Mouse (Mus musculus): Measurements from ENCODE around the gene Celsr2. TPM values are rescaled to one million over a fixed set of nuclear protein-coding genes. Genes with fewer than 3 reads are reported as not detected.
A peak's percentile ranks its signal among the peaks of the same experiment; 100 is the strongest.

Celsr2 gene
- total RNA-seq (2014; fragmentation: Nextera tagmentation) (1.8 and 6.5 TPM in 2 replicates), total RNA-seq (2017) (0.42 and 2.3 TPM in 2 replicates)

DNA sequence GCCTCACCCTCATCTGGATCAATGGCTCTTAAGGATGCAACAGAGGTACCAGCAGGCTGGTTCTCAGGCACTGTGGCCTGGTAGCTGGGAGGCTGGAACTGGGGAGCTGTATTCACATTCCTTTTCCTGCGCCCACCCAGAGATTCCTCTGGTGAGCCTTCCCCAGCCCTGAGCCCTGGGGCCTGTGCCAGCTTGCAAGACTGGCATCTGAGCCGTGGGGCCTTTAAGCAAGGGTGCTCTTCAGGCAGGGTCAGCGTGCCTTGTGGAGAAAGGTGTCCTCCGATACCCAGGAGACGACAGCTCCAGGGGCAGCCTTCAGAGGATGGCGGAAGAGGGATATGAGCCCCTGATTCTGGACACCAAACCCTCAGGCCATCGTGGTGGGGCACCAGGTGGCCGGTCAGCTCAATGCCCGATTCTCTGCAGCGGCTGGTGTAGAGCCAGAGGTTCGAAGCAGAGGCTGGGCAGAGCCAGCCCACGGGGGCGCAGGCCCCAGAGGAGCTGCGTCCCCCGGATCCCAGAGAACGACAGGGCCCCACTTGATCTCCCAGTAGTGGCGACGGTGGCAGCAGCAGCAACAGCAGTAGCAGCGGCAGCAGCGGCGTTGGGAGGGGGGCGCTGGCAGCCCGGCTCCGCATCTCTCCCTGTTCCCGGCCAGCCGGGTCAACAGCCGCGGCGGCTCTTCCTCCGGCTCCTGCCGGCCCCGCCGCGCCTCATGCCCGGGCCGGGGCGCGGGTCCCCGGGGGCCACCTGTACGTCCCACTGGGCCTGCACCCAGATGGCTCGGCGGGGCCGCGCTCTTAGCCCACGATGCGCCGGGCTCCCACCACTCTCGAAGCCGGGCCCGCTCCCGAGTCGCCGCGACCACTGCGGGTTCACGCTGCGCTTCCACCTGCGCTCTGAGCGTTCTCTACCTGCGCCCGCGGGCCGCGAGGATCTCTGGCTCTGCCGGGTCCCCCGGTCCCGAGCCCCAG lies at the start of gene Celsr2:
Gene Celsr2 (minus strand): TSS at position 696 of the 974 bp plus-strand sequence.
- ATAC-seq (replicated peaks; ENCODE audit: low FRiP score, low TSS enrichment, poor library complexity, severe bottlenecking): peak; percentile 13; the same call in 1 of the 2 replicates

DNA sequence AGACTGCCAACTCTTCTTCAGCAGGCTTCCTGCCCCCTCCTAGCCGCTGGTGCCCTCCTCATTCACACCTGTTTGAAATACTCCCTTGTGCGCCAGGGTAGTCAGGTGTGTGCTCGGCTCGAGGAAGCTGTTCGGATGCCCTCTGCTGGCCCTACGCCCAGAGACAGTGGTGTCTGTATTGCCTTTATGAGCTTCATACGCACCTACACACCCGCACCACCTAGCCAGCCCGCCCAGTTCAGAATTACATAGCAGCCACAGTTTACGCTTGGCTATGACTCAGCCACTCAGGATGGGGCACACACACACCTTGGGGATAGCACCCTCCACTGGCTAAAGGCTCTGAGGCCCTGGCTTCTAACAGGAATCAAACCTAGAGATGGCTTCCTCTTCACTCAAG lies 43.5 kb upstream of the Celsr2 start:
- ATAC-seq (replicated peaks; ENCODE audit: low FRiP score, low TSS enrichment, poor library complexity, severe bottlenecking): peak; percentile 66

- ATAC-seq (replicated peaks; ENCODE audit: low FRiP score, low TSS enrichment, poor library complexity, severe bottlenecking): 0 out of 2 replicates have a peak, but pooled peaks have one; percentile 57
These were observed 43.0 kb upstream of the Celsr2 start for GRCm38 (mm10) chr3:108458380-108458779.

DNA sequence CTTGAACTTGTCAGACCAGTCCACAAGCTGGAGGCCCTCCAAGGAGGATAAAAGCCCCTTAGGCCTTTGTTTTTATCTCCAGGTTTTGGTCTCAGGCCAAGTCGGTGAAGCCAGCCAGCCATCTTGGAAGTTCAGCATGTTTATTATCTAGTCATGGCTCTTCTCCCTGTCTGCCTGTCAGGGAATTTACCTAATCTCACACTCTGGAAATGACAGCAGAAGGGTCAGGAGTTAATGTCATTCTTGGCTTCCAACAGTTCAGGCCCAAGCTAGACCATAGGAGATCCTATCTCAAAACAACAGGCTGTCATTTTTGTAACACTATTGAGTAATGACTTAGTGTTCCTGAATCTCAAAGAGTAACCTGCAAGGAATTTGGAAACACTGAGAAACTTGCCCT lies 38.8 kb upstream of the Celsr2 start:
- ATAC-seq (replicated peaks; ENCODE audit: low FRiP score, low TSS enrichment, poor library complexity, severe bottlenecking): no peak

- ATAC-seq (replicated peaks; ENCODE audit: low FRiP score, low TSS enrichment, poor library complexity, severe bottlenecking): no peak
These were observed 36.6 kb upstream of the Celsr2 start for GRCm38 (mm10) chr3:108451969-108452368.

- ATAC-seq (replicated peaks; ENCODE audit: low FRiP score, low TSS enrichment, poor library complexity, severe bottlenecking): no peak
These were observed 30.0 kb upstream of the Celsr2 start for GRCm38 (mm10) chr3:108445366-108445705.

DNA sequence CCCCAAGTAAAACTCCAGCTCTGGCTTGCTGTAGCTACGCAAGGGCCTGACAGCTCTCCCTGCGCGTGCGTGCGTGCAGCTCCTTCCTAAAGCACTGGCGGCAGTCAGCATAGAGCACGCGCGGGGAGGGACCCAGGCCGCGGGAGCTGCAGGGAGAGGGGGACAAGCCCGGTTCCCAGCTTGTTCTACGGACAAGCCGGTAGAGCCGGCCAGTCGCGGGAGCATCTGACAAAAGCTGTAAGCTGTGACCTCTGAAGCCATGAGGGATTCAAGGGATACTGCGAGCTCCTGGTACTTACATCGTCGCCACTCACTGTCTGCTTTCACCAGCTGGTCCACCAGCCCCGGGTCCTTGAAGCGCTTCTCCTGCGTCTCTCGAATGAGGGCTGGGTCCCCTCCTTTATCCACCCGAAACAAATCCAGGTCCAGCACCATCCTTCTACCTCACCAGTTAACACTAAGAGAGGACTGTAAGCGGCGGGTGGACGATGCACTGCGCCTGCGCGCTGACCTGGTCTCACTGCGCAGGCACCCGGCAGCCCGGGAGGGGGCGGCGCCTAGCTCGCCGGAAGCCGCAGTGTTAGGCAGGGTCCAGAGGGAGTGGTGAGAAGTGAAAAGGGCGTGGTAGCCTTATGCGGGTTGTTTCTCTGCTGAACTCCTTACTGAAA lies 29.5 kb upstream of the Celsr2 start, which contains the start of gene Sars:
Gene Sars (minus strand): TSS at position 512 of the 668 bp plus-strand sequence.
- peak; percentile 94 for ATAC-seq (replicated peaks; ENCODE audit: low FRiP score, low TSS enrichment, poor library complexity, severe bottlenecking)

DNA sequence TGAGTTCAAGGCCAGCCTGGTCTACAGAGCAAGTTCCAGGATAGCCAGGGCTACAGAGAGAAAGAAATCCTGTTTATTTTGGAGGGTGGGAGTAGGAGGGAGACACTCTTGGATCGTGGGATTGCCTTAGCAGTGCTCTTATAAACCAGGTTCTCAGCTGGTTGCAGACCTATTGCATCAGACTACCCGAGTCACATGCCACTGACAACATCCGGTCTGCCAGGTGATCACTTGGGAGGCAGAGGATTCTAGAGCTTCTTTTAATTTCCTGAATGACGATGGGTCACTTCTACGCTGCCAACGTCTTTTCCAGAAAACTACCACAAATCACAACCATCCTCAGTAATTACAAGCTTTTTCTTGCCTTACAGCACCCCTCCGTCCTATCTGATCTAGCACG lies 28.7 kb upstream of the Celsr2 start:
- ATAC-seq (replicated peaks; ENCODE audit: low FRiP score, low TSS enrichment, poor library complexity, severe bottlenecking): peak; percentile 77

- no peak for ATAC-seq (replicated peaks; ENCODE audit: low FRiP score, low TSS enrichment, poor library complexity, severe bottlenecking)
These were observed 21.0 kb upstream of the Celsr2 start for GRCm38 (mm10) chr3:108436380-108436714.

GRCm38 (mm10) chr3:108435701-108436379 lies 20.5 kb upstream of the Celsr2 start:
- no peak for ATAC-seq (replicated peaks; ENCODE audit: low FRiP score, low TSS enrichment, poor library complexity, severe bottlenecking)

DNA sequence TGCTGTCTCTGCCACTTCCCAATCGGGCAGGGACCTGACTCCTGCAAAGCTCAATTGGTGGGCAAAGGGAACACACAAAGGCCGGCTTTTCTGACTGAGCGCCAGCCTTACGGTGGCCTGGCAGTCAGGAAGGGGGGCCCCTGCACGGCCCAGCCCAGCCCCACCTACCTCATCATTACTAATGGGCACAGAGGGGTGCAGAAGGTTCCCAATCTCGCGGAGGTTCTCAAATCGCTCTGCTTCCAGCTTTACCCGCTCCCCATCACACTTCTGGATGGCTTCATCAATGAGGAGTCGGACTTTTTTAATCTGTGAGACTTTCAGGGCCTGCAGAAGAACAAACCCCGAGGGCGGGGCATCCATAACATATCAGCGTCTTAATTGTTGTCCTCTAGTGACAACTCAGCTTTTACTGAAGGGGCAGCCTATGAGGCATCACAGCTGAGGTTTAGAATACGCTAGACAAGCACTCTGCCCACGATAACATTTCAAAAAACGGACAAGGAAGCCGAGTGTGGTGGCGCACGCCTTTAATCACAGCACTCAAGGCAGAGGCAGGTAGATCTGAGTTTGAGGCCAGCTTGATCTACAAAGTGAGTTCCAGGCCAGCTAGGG lies 18.6 kb upstream of the Celsr2 start:
- no peak for ATAC-seq (replicated peaks; ENCODE audit: low FRiP score, low TSS enrichment, poor library complexity, severe bottlenecking)

GRCm38 (mm10) chr3:108433188-108433880 lies 18.0 kb upstream of the Celsr2 start:
- no peak for ATAC-seq (replicated peaks; ENCODE audit: low FRiP score, low TSS enrichment, poor library complexity, severe bottlenecking)

GRCm38 (mm10) chr3:108432542-108433187 lies 17.3 kb upstream of the Celsr2 start:
- ATAC-seq (replicated peaks; ENCODE audit: low FRiP score, low TSS enrichment, poor library complexity, severe bottlenecking): no peak

DNA sequence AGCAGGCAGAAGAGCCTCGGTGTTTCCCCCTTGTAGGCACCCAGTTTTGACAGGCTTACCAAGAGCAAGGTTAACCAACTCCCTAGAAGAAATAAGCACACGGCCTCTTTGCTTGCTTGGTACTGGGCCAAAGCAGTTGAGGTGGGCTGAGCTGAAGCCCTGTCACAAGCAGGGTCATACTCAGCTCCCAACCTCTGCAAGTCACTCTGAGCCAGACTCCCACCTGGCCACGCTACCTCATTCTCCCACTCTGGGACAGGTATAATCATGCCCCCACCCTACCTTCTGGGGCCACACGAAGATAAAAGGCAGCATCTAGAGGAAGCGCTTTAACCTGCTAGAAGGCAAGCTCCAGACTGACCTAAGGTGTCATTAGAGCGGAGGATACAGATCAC lies 10.3 kb upstream of the Celsr2 start:
- ATAC-seq (replicated peaks; ENCODE audit: low FRiP score, low TSS enrichment, poor library complexity, severe bottlenecking): no peak

DNA sequence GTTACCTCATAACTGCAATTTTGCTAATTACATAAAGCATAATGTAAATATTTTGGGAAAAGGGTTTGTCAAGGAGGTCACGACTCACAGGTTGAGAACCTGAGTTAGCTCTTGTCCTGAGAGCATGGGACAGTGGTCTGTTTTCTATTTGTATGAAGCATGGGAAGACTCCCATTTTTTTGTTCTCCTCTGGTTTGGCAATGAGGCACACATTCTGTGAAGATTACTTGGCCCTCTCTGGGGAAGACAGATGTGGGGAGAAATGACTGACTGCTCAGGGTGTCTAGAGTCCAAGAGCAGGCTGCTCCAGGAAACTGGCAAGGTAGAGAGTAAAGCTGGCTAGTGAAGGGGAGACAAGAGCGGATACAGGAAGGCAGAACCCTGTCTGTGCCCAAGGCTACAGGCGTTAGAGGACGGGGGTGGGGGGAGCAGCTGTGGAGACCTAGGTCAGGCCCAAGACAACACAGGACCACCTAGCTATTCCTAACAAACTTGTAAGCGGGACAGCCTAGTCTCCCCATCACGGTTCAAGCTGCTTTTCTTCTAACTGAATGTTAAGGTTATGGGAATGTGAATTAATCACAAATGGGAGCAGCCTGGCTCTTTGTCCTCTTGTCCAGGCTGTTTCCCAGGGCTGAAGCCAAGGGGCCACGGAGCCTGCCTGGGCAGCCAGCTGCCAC lies 9.7 kb upstream of the Celsr2 start:
- ATAC-seq (replicated peaks; ENCODE audit: low FRiP score, low TSS enrichment, poor library complexity, severe bottlenecking): no peak

DNA sequence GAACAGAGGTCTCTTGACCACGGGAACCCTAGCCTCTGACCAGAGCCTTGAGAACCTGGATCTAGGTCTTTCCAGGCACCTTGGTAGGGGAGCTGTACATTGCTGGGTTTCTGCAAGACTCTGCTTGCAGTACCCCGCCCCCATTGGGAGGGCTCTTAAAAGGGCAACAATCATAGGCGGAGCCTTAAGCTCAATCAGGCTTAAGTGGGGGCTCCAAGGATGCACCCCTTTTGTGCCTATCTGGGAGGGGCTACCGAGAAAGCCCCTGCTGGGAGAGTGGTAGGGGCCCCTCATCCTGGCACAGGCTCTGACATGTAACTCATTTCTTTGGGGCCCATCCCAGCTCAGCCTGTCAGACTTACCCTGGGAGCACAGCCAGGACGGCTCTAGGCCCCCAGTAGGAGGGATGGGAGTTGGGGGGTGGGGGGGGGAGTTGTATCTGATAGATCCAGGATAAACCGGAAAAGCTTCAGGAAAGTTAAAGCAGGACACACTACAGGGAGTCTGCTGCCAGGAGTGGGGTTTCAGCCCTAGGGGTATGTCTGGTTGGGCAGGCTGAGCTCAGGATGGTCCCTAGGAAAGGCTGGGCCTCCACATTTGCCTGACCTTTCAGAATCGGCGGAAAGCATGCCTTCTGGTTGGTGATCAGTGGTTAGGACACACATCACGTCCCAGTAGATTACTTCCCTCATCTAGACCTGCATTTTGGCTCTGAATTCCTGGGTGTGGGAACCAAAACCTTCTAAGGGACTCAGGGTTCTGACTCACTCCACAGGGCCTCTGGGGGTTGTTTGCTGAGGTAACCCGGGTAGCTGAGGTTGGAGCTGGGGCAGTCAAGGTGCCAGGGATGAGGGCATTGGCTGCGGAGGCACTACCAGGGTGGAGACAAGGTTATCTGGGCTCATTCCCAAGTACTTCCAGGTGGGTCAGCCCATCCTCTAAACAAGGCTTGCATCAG lies 8.8 kb upstream of the Celsr2 start:
- ATAC-seq (replicated peaks; ENCODE audit: low FRiP score, low TSS enrichment, poor library complexity, severe bottlenecking): 0 out of 2 replicates have a peak, but pooled peaks have one; percentile 40

DNA sequence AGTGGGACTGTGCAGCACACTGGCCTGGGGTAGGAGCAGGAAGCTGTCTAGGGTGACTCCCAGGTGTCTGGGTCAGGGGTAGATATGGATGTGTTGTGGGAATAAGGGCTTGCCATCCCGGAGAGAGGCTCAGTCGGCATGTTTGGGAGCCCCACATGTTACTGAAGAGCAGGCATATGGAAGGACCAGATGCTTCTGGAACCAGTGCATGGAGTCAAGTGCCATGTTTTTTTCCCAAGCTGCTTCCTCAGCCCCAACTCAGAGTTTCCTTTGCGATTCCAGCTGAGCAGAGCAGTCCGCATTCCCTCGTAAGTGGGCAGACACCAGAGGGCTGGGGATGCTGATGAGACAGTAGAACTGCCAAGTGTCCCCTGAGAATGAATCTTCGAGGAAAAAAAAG lies 7.7 kb upstream of the Celsr2 start:
- ATAC-seq (replicated peaks; ENCODE audit: low FRiP score, low TSS enrichment, poor library complexity, severe bottlenecking): no peak
